Mouse (Mus musculus) forebrain, embryonic 10.5 days (tissue): ENCODE measurements around the gene Gm21992. TPM values are rescaled to one million over a fixed set of nuclear protein-coding genes. Genes with fewer than 3 reads are reported as not detected.

ENCODE experiments used
- DNase-seq: peaks from one replicate; pipeline ENCODE4 v3.0.0-alpha.2; 2017; ENCODE audit warnings: low spot score; ENCODE audit errors: extremely low spot score
- H3K27ac ChIP-seq: fragments of 300-500 bp; sonication (generic); 2 replicates; pipeline ENCODE4 v1.5.1; 2016; ENCODE audit warnings: mild to moderate bottlenecking
- H3K27me3 ChIP-seq: fragments of 300-500 bp; sonication (generic); 2 replicates; pipeline ENCODE4 v1.6.1; 2016; ENCODE audit warnings: mild to moderate bottlenecking; ENCODE audit not compliant: poor library complexity, severe bottlenecking
- H3K36me3 ChIP-seq: fragments of 300-500 bp; sonication (generic); replicated peaks from 2 replicates; pipeline ENCODE4 v1.6.1; 2016; ENCODE audit warnings: mild to moderate bottlenecking, moderate library complexity
- H3K4me1 ChIP-seq: fragments of 300-500 bp; sonication (generic); 2 replicates; pipeline ENCODE4 v1.6.1; 2016
- H3K4me3 ChIP-seq: fragments of 300-500 bp; sonication (generic); 2 replicates; pipeline ENCODE4 v1.5.1; 2016; ENCODE audit warnings: mild to moderate bottlenecking, moderate library complexity
- H3K9me3 ChIP-seq: fragments of 300-500 bp; sonication (generic); 2 replicates; pipeline ENCODE4 v1.6.1; 2016; ENCODE audit warnings: mild to moderate bottlenecking, moderate library complexity
- WGBS: fragments of 180-500 bp; shearing (Covaris S2); methylation state at CpG from one replicate; pipeline ENCODE4 v1.1.7; 2016; 5-methylcytosine and 5-hydroxymethylcytosine counted together
- polyA plus RNA-seq: library from polyadenylated mRNA; unstranded; fragments of >200 nt; fragmentation: Nextera tagmentation; extraction: Ambion mirVana; gene quantifications from 2 replicates; pipeline ENCODE4 v1.2.1, GENCODE M21; 2016

The Gm21992 gene
- polyA plus RNA-seq: 34.4 and 35.7 TPM in 2 replicates

- WGBS: under 1% methylated on average over 83 of the region's 83 CpGs
- Histone ChIP-seq H3K27me3 (no peaks in the 10 kb centered on the region), H3K27ac (peak within 1 kb of the TSS; percentile 95), H3K4me3 (peak within 1 kb of the TSS; percentile 76), H3K4me1 (peaks cover 27% of the 10 kb centered on the region), H3K36me3 (peaks cover 17% of the 10 kb centered on the region), H3K9me3 (peaks cover 6% of the 10 kb centered on the region; the same call in 1 of the 2 replicates)
- DNase-seq: peak; percentile 99
Observed at GRCm38 (mm10) chr19:4811063-4811908, at the start of gene Gm21992, which contains the start of gene Rbm14. TSS of gene Gm21992 (minus strand) at chr19:4811612. TSS of gene Rbm14 (minus strand) at chr19:4811634.

GRCm38 (mm10) chr19:4859081-4859480 is 47.7 kb upstream of the Gm21992 start:
- DNase-seq: no peak
- H3K36me3 ChIP-seq: peaks cover 4% of the 10 kb centered on the region; the same call in 1 of the 2 replicates
- H3K4me3 ChIP-seq: no peak overlapping the region
- peaks cover 20% of the 10 kb centered on the region for H3K4me1 ChIP-seq
- 85% methylated on average over 6 of the region's 6 CpGs for WGBS
- 0 out of 2 replicates have a peak, but pooled peaks cover 3% of the 10 kb centered on the region for H3K9me3 ChIP-seq
- H3K27me3 ChIP-seq: peaks cover 15% of the 10 kb centered on the region
- no peak overlapping the region for H3K27ac ChIP-seq

GRCm38 (mm10) chr19:4855951-4856350 is 44.5 kb upstream of the Gm21992 start:
- no peaks in the 10 kb centered on the region for H3K9me3 ChIP-seq
- DNase-seq: no peak
- H3K36me3 ChIP-seq: peaks cover 4% of the 10 kb centered on the region; the same call in 1 of the 2 replicates
- peaks cover 15% of the 10 kb centered on the region for H3K27me3 ChIP-seq
- no peak overlapping the region for H3K27ac ChIP-seq
- peak overlapping the region; percentile 71 for H3K4me3 ChIP-seq
- peaks cover 20% of the 10 kb centered on the region for H3K4me1 ChIP-seq
- 46% methylated on average over 4 of the region's 4 CpGs for WGBS

GRCm38 (mm10) chr19:4855470-4855820 is 44.0 kb upstream of the Gm21992 start:
- Histone ChIP-seq H3K4me1 (peaks cover 20% of the 10 kb centered on the region), H3K36me3 (peaks cover 4% of the 10 kb centered on the region; the same call in 1 of the 2 replicates), H3K27me3 (peaks cover 15% of the 10 kb centered on the region), H3K27ac (peak overlapping the region; percentile 82), H3K9me3 (no peaks in the 10 kb centered on the region), H3K4me3 (peak overlapping the region; percentile 71)
- no peak for DNase-seq
- WGBS: 2% methylated on average over 14 of the region's 14 CpGs

- 6% methylated on average over 42 of the region's 45 CpGs for WGBS
- H3K27ac ChIP-seq: peak within 1 kb of the TSS; percentile 82
- H3K9me3 ChIP-seq: no peaks in the 10 kb centered on the region
- peak within 1 kb of the TSS; percentile 71 for H3K4me3 ChIP-seq
- DNase-seq: peak; percentile 86
- peaks cover 4% of the 10 kb centered on the region; the same call in 1 of the 2 replicates for H3K36me3 ChIP-seq
- peaks cover 20% of the 10 kb centered on the region for H3K4me1 ChIP-seq
- peaks cover 15% of the 10 kb centered on the region for H3K27me3 ChIP-seq
Observed at GRCm38 (mm10) chr19:4854552-4855469, 43.4 kb upstream of the Gm21992 start, which contains the start of gene Ctsf. TSS of gene Ctsf (plus strand) at chr19:4855130.

- no peak for DNase-seq
- Histone ChIP-seq H3K9me3 (no peaks in the 10 kb centered on the region), H3K27me3 (0 out of 2 replicates have a peak, but pooled peaks cover under 1% of the 10 kb centered on the region), H3K4me3 (no peak overlapping the region), H3K4me1 (peaks cover 10% of the 10 kb centered on the region), H3K36me3 (no peaks in the 10 kb centered on the region), H3K27ac (no peak overlapping the region)
- WGBS: 50% methylated on average over 5 of the region's 5 CpGs
Observed at GRCm38 (mm10) chr19:4850281-4850680, 38.9 kb upstream of the Gm21992 start.

- H3K4me3 ChIP-seq: no peak overlapping the region
- DNase-seq: no peak
- H3K36me3 ChIP-seq: no peaks in the 10 kb centered on the region
- WGBS: 69% methylated on average over 4 of the region's 4 CpGs
- peaks cover 5% of the 10 kb centered on the region for H3K4me1 ChIP-seq
- no peaks in the 10 kb centered on the region for H3K27me3 ChIP-seq
- no peak overlapping the region for H3K27ac ChIP-seq
- H3K9me3 ChIP-seq: no peaks in the 10 kb centered on the region
Observed at GRCm38 (mm10) chr19:4849800-4850199, 38.4 kb upstream of the Gm21992 start.

- H3K27ac ChIP-seq: no peak overlapping the region
- peaks cover under 1% of the 10 kb centered on the region; the same call in 1 of the 2 replicates for H3K27me3 ChIP-seq
- H3K9me3 ChIP-seq: no peaks in the 10 kb centered on the region
- no peaks in the 10 kb centered on the region for H3K36me3 ChIP-seq
- no peaks in the 10 kb centered on the region for H3K4me1 ChIP-seq
- no peak for DNase-seq
- WGBS: 42% methylated on average over 7 of the region's 7 CpGs
- H3K4me3 ChIP-seq: no peak overlapping the region
Observed at GRCm38 (mm10) chr19:4847490-4847889, 36.1 kb upstream of the Gm21992 start.

GRCm38 (mm10) chr19:4845846-4846245 is 34.4 kb upstream of the Gm21992 start:
- no peaks in the 10 kb centered on the region for H3K36me3 ChIP-seq
- DNase-seq: no peak
- H3K27me3 ChIP-seq: peaks cover 17% of the 10 kb centered on the region
- 89% methylated on average over 2 of the region's 2 CpGs for WGBS
- no peaks in the 10 kb centered on the region for H3K4me1 ChIP-seq
- no peak overlapping the region for H3K27ac ChIP-seq
- no peak overlapping the region for H3K4me3 ChIP-seq
- no peaks in the 10 kb centered on the region for H3K9me3 ChIP-seq

- 78% methylated on average over 2 of the region's 2 CpGs for WGBS
Observed at GRCm38 (mm10) chr19:4842611-4843010, 31.2 kb upstream of the Gm21992 start.

GRCm38 (mm10) chr19:4840848-4841247 is 29.4 kb upstream of the Gm21992 start:
- H3K27ac ChIP-seq: no peak overlapping the region
- 85% methylated on average over 9 of the region's 9 CpGs for WGBS
- peaks cover 21% of the 10 kb centered on the region for H3K4me1 ChIP-seq
- no peaks in the 10 kb centered on the region for H3K36me3 ChIP-seq
- H3K27me3 ChIP-seq: peaks cover 32% of the 10 kb centered on the region
- no peaks in the 10 kb centered on the region for H3K9me3 ChIP-seq
- H3K4me3 ChIP-seq: no peak overlapping the region
- DNase-seq: no peak

More at GRCm38 (mm10) chr19:4842611-4843010, 31.2 kb upstream of the Gm21992 start:
- Histone ChIP-seq H3K4me3 (no peak overlapping the region), H3K27me3 (peaks cover 32% of the 10 kb centered on the region), H3K4me1 (peaks cover 21% of the 10 kb centered on the region), H3K9me3 (no peaks in the 10 kb centered on the region), H3K27ac (no peak overlapping the region), H3K36me3 (no peaks in the 10 kb centered on the region)
- DNase-seq: no peak

- H3K27ac ChIP-seq: peak within 1 kb of the TSS; percentile 86
Observed at GRCm38 (mm10) chr19:4839149-4839548, 27.7 kb upstream of the Gm21992 start, which contains the start of the genes Ccs and Ccdc87. TSS of gene Ccs (minus strand) at chr19:4839332. TSS of gene Ccdc87 (plus strand) at chr19:4839366.

More at GRCm38 (mm10) chr19:4839149-4839548, 27.7 kb upstream of the Gm21992 start, which contains the start of the genes Ccs and Ccdc87:
- Histone ChIP-seq H3K36me3 (no peaks in the 10 kb centered on the region), H3K4me1 (peaks cover 21% of the 10 kb centered on the region), H3K4me3 (peak within 1 kb of the TSS; percentile 71), H3K27me3 (peaks cover 32% of the 10 kb centered on the region), H3K9me3 (no peaks in the 10 kb centered on the region)
- DNase-seq: peak; percentile 94
- under 1% methylated on average over 25 of the region's 25 CpGs for WGBS
